Mouse (Mus musculus) stomach, embryonic 14.5 days (tissue): ENCODE data around the gene Rassf5. TPM values are rescaled to one million over a fixed set of nuclear protein-coding genes. Genes with fewer than 3 reads are reported as not detected.

Source experiments
- polyA plus RNA-seq: library from polyadenylated mRNA; unstranded; fragments of >200 nt; fragmentation: Nextera tagmentation; extraction: Ambion mirVana; gene quantifications from 2 replicates; pipeline ENCODE4 v1.2.1, GENCODE M21; 2014

Rassf5 gene
- polyA plus RNA-seq, 1 experiment from 2014 or later, result 3.6 TPM

Other genes starting within 250 kb of the Rassf5 start
- gene Il10, start 225.4 kb downstream of the Rassf5 start, polyA plus RNA-seq, result 0.20 and 0.38 TPM in 2 replicates
- 56.5 and 68.4 TPM in 2 replicates for gene Mapkapk2, start 147.4 kb downstream of the Rassf5 start, polyA plus RNA-seq
- gene Dyrk3, start 106.9 kb downstream of the Rassf5 start, polyA plus RNA-seq, result 3.5 and 4.6 TPM in 2 replicates
- gene Eif2d, start 92.1 kb downstream of the Rassf5 start, polyA plus RNA-seq, result 67.5 and 71.9 TPM in 2 replicates
- gene Ikbke, start 34.3 kb upstream of the Rassf5 start, polyA plus RNA-seq, result 4.5 and 6.1 TPM in 2 replicates